ENCODE assay signal across 20 mouse cellular contexts in genomic region chr6:111813982-111814603, GRCm38 (mm10).
DNase-seq lines count a peak whose midpoint lies in the region; ATAC-seq and TF ChIP-seq lines count a peak whose summit lies in the region.
"Had no signal": no experiment of that assay in that cellular context is flagged by ENCODE, and none has a peak within 500 bp of the region (broad histone marks: within the 10 kb centered on the region; RNA-seq: fewer than 3 reads in every experiment).

No protein-coding gene starts in this region.

- H3K27ac ChIP-seq in embryonic facial prominence, embryonic 11.5 days (replicated peaks; ENCODE audit: low read depth, low read length): no peak overlapping the region
- no peak overlapping the region for H3K27ac ChIP-seq in embryonic facial prominence, embryonic 10.5 days (replicated peaks)
- no peak overlapping the region for H3K27ac ChIP-seq in lung, embryonic 16.5 days (ENCODE audit: low read length)
- no peak overlapping the region for H3K27ac ChIP-seq in forebrain, postnatal 0 days (ENCODE audit: low read depth, low read length)
- no peak overlapping the region for H3K27ac ChIP-seq in kidney, embryonic 16.5 days (ENCODE audit: low read length)
- H3K27ac ChIP-seq: neural tube, embryonic 13.5 days had no signal

- no peak overlapping the region for H3K9ac ChIP-seq in embryonic facial prominence, embryonic 11.5 days (replicated peaks; ENCODE audit: low read length)
- no peak overlapping the region for H3K9ac ChIP-seq in lung, embryonic 16.5 days (ENCODE audit: low read length)
- H3K9ac ChIP-seq in forebrain, postnatal 0 days: no peak overlapping the region
- H3K9ac ChIP-seq in kidney, embryonic 16.5 days (replicated peaks; ENCODE audit: low read length): no peak overlapping the region
- H3K9ac ChIP-seq: liver, postnatal 0 days; neural tube, embryonic 13.5 days had no signal

- DNase-seq in embryonic facial prominence, embryonic 11.5 days (ENCODE audit: low spot score): peak; percentile 8
- no peak for DNase-seq in embryonic facial prominence, embryonic 10.5 days (ENCODE audit: low spot score)
- DNase-seq in lung, postnatal 10 days: no peak
- no peak for DNase-seq in forebrain, postnatal 0 days
- DNase-seq in telencephalon, adult 2 months (ENCODE audit: low read depth, low spot score): peak; percentile 12
- DNase-seq in yolk sac, embryonic 10.5 days (ENCODE audit: low spot score): no peak
- DNase-seq: adrenal gland, postnatal 36 days; cerebellum, adult 2 months; heart, postnatal 10 days; kidney, adult 18-20 months; kidney, postnatal 14 days; left cerebral cortex, postnatal 4 days; liver, postnatal 0 days; right cerebral cortex, adult 18-20 months; thymus, adult 18-20 months; thymus, postnatal 4 days had no signal

- H3K36me3 ChIP-seq in embryonic facial prominence, embryonic 11.5 days (replicated peaks; ENCODE audit: control insufficient read depth, insufficient read depth, low read depth, low read length): no peaks in the 10 kb centered on the region
- no peaks in the 10 kb centered on the region for H3K36me3 ChIP-seq in embryonic facial prominence, embryonic 10.5 days (replicated peaks)
- H3K36me3 ChIP-seq in lung, embryonic 16.5 days (ENCODE audit: control insufficient read depth, insufficient read depth, low read length): no peaks in the 10 kb centered on the region
- no peaks in the 10 kb centered on the region for H3K36me3 ChIP-seq in forebrain, postnatal 0 days (ENCODE audit: insufficient read depth)
- no peaks in the 10 kb centered on the region for H3K36me3 ChIP-seq in kidney, embryonic 16.5 days (ENCODE audit: insufficient read depth, low read length)
- H3K36me3 ChIP-seq: neural tube, embryonic 13.5 days had no signal

- no peak overlapping the region for H3K4me3 ChIP-seq in embryonic facial prominence, embryonic 11.5 days (ENCODE audit: low read depth, low read length)
- no peak overlapping the region for H3K4me3 ChIP-seq in embryonic facial prominence, embryonic 10.5 days
- no peak overlapping the region for H3K4me3 ChIP-seq in lung, embryonic 16.5 days (ENCODE audit: low read length)
- H3K4me3 ChIP-seq in forebrain, postnatal 0 days (ENCODE audit: low read depth, low read length): no peak overlapping the region
- H3K4me3 ChIP-seq in kidney, embryonic 16.5 days (ENCODE audit: low read length): no peak overlapping the region
- H3K4me3 ChIP-seq: neural tube, embryonic 13.5 days had no signal

- 84% methylated on average over 7 of the region's 7 CpGs for WGBS in embryonic facial prominence, embryonic 11.5 days
- 83% methylated on average over 7 of the region's 7 CpGs for WGBS in embryonic facial prominence, embryonic 10.5 days
- 59% methylated on average over 7 of the region's 7 CpGs for WGBS in lung, embryonic 16.5 days
- WGBS in forebrain, postnatal 0 days: 74% methylated on average over 7 of the region's 7 CpGs
- WGBS in kidney, embryonic 16.5 days: 87% methylated on average over 7 of the region's 7 CpGs

- H3K4me2 ChIP-seq in embryonic facial prominence, embryonic 11.5 days (ENCODE audit: low read depth, low read length): no peak overlapping the region
- no peak overlapping the region for H3K4me2 ChIP-seq in lung, embryonic 16.5 days (ENCODE audit: low read depth, low read length)
- no peak overlapping the region for H3K4me2 ChIP-seq in forebrain, postnatal 0 days (ENCODE audit: low read depth)
- H3K4me2 ChIP-seq in kidney, embryonic 16.5 days (replicated peaks; ENCODE audit: low read depth, low read length): no peak overlapping the region
- H3K4me2 ChIP-seq: heart, embryonic 11.5 days; neural tube, embryonic 13.5 days had no signal

- no peak for TF ChIP-seq CTCF in forebrain, postnatal 0 days (IDR thresholded peaks at IDR 0.05; ENCODE audit: low read depth)

- ATAC-seq in embryonic facial prominence, embryonic 11.5 days (replicated peaks; ENCODE audit: insufficient number of reproducible peaks, low FRiP score, low TSS enrichment, low read depth): no peak
- peak; percentile 79 for ATAC-seq in lung, embryonic 16.5 days (ENCODE audit: low read depth)
- ATAC-seq in forebrain, postnatal 0 days: peak; percentile 69; the same call in 1 of the 2 replicates
- no peak for ATAC-seq in kidney, embryonic 16.5 days (ENCODE audit: low FRiP score, low TSS enrichment)
- ATAC-seq: liver, postnatal 0 days had no signal

- no peaks in the 10 kb centered on the region for H3K9me3 ChIP-seq in embryonic facial prominence, embryonic 11.5 days (replicated peaks; ENCODE audit: control insufficient read depth, low read length)
- H3K9me3 ChIP-seq in embryonic facial prominence, embryonic 10.5 days: 0 out of 2 replicates have a peak, but pooled peaks cover 3% of the 10 kb centered on the region
- H3K9me3 ChIP-seq in lung, embryonic 16.5 days (ENCODE audit: control insufficient read depth, low read length): no peaks in the 10 kb centered on the region; the same call in 1 of the 2 replicates
- no peaks in the 10 kb centered on the region for H3K9me3 ChIP-seq in forebrain, postnatal 0 days (ENCODE audit: low read length)
- H3K9me3 ChIP-seq in kidney, embryonic 16.5 days (ENCODE audit: low read length): no peaks in the 10 kb centered on the region

- H3K4me1 ChIP-seq in embryonic facial prominence, embryonic 11.5 days (ENCODE audit: control insufficient read depth, insufficient read depth, low read length): no peaks in the 10 kb centered on the region
- no peaks in the 10 kb centered on the region for H3K4me1 ChIP-seq in embryonic facial prominence, embryonic 10.5 days
- no peaks in the 10 kb centered on the region for H3K4me1 ChIP-seq in lung, embryonic 16.5 days (replicated peaks; ENCODE audit: control insufficient read depth, insufficient read depth, low read length)
- no peaks in the 10 kb centered on the region for H3K4me1 ChIP-seq in forebrain, postnatal 0 days (ENCODE audit: insufficient read depth)
- H3K4me1 ChIP-seq in kidney, embryonic 16.5 days (ENCODE audit: insufficient read depth, low read length): no peaks in the 10 kb centered on the region
- H3K4me1 ChIP-seq: neural tube, embryonic 13.5 days had no signal

- no peaks in the 10 kb centered on the region for H3K27me3 ChIP-seq in embryonic facial prominence, embryonic 11.5 days (ENCODE audit: control insufficient read depth, insufficient read depth, low read length)
- no peaks in the 10 kb centered on the region for H3K27me3 ChIP-seq in embryonic facial prominence, embryonic 10.5 days (replicated peaks; ENCODE audit: low read depth, poor library complexity, severe bottlenecking)
- H3K27me3 ChIP-seq in lung, embryonic 16.5 days (ENCODE audit: control insufficient read depth, insufficient read depth, low read depth, low read length): no peaks in the 10 kb centered on the region
- H3K27me3 ChIP-seq in forebrain, postnatal 0 days (ENCODE audit: insufficient read depth, low read length): no peaks in the 10 kb centered on the region
- no peaks in the 10 kb centered on the region for H3K27me3 ChIP-seq in kidney, embryonic 16.5 days (ENCODE audit: insufficient read depth, low read length)
- H3K27me3 ChIP-seq: neural tube, embryonic 13.5 days had no signal

Comparison
In these comparisons a context has a peak if more than half of its experiments do, and no peak if none do; other contexts are left out.
1. DNase-seq: peak in embryonic facial prominence, embryonic 11.5 days (single experiment) and telencephalon, adult 2 months (single experiment); none in embryonic facial prominence, embryonic 10.5 days (single experiment), lung, postnatal 10 days (single experiment), forebrain, postnatal 0 days (single experiment) and yolk sac, embryonic 10.5 days (single experiment).
2. ATAC-seq: peak in lung, embryonic 16.5 days (single experiment) and forebrain, postnatal 0 days (single experiment); none in embryonic facial prominence, embryonic 11.5 days (single experiment) and kidney, embryonic 16.5 days (single experiment).